Mouse (Mus musculus) neural tube, embryonic 12.5 days (tissue): ENCODE data around the gene Havcr2. TPM values are rescaled to one million over a fixed set of nuclear protein-coding genes. Genes with fewer than 3 reads are reported as not detected.
"Not testable (repeated sequence)": the region's sequence is repeated elsewhere in the genome, so short reads cannot be mapped to it uniquely, and the experiment has no call there.

Experiments used
- ATAC-seq: fragments of 200-750 bp; cut with Nextera tagmentation; 2 replicates; pipeline ENCODE4 v1.8.0; 2017; ENCODE audit warnings: low read depth, mild to moderate bottlenecking, moderate TSS enrichment, moderate library complexity; ENCODE audit not compliant: low FRiP score
- H3K27ac ChIP-seq: fragments of 300-500 bp; sonication (generic); 2 replicates; pipeline ENCODE4 v1.5.1; 2016
- H3K27me3 ChIP-seq: fragments of 300-500 bp; sonication (generic); replicated peaks from 2 replicates; pipeline ENCODE4 v1.6.1; 2016; ENCODE audit warnings: mild to moderate bottlenecking
- H3K36me3 ChIP-seq: fragments of 300-500 bp; sonication (generic); 2 replicates; pipeline ENCODE4 v1.6.1; 2016; ENCODE audit warnings: mild to moderate bottlenecking
- H3K4me1 ChIP-seq: fragments of 300-500 bp; sonication (generic); 2 replicates; pipeline ENCODE4 v1.6.1; 2016
- H3K4me2 ChIP-seq: fragments of 300-500 bp; sonication (generic); replicated peaks from 2 replicates; pipeline ENCODE4 v1.6.1; 2016; ENCODE audit warnings: mild to moderate bottlenecking
- H3K4me3 ChIP-seq: fragments of 300-500 bp; sonication (generic); 2 replicates; pipeline ENCODE4 v1.5.1; 2016
- H3K9ac ChIP-seq: fragments of 300-500 bp; sonication (generic); 2 replicates; pipeline ENCODE4 v1.6.1; 2016; ENCODE audit warnings: mild to moderate bottlenecking
- H3K9me3 ChIP-seq: fragments of 300-500 bp; sonication (generic); 2 replicates; pipeline ENCODE4 v1.6.1; 2016; ENCODE audit warnings: mild to moderate bottlenecking
- WGBS: fragments of 180-500 bp; shearing (Covaris S2); methylation state at CpG from one replicate; pipeline ENCODE4 v1.1.7; 2016; 5-methylcytosine and 5-hydroxymethylcytosine counted together
- polyA plus RNA-seq: library from polyadenylated mRNA; unstranded; fragments of >200 nt; fragmentation: Nextera tagmentation; extraction: Ambion mirVana; gene quantifications from 2 replicates; pipeline ENCODE4 v1.2.1, GENCODE M21; 2016

Gene Havcr2
- polyA plus RNA-seq = 0.11 and 0.19 TPM in 2 replicates

GRCm38 (mm10) chr11:46454453-46455045 is at the start of gene Havcr2:
Havcr2 (plus strand) TSS chr11:46454935.
- H3K9ac ChIP-seq = no peak within 1 kb of the TSS
- H3K4me3 ChIP-seq = no peak within 1 kb of the TSS
- H3K27me3 ChIP-seq = no peaks in the 10 kb centered on the region
- H3K4me2 ChIP-seq = no peak within 1 kb of the TSS
- H3K9me3 ChIP-seq = no peaks in the 10 kb centered on the region
- no peak within 1 kb of the TSS for H3K27ac ChIP-seq
- ATAC-seq = no peak
- no peaks in the 10 kb centered on the region for H3K36me3 ChIP-seq
- 79% methylated on average over 6 of the region's 6 CpGs for WGBS
- H3K4me1 ChIP-seq = no peaks in the 10 kb centered on the region

- 81% methylated on average over 16 of the region's 16 CpGs for WGBS
- Histone ChIP-seq H3K4me2 (no peak overlapping the region), H3K4me1 (no peaks in the 10 kb centered on the region), H3K4me3 (no peak overlapping the region), H3K27ac (no peak overlapping the region), H3K9ac (no peak overlapping the region), H3K36me3 (no peaks in the 10 kb centered on the region), H3K9me3 (no peaks in the 10 kb centered on the region), H3K27me3 (no peaks in the 10 kb centered on the region)
- ATAC-seq = no peak
Observed at GRCm38 (mm10) chr11:46404986-46405385, 49.7 kb upstream of the Havcr2 start.

- Histone ChIP-seq H3K9ac (no peak overlapping the region), H3K27ac (no peak overlapping the region), H3K9me3 (no peaks in the 10 kb centered on the region), H3K4me2 (no peak overlapping the region), H3K36me3 (no peaks in the 10 kb centered on the region), H3K27me3 (no peaks in the 10 kb centered on the region), H3K4me1 (no peaks in the 10 kb centered on the region), H3K4me3 (no peak overlapping the region)
- ATAC-seq = no peak
- 43% methylated on average over 10 of the region's 10 CpGs for WGBS
Observed at GRCm38 (mm10) chr11:46406721-46407120, 48.0 kb upstream of the Havcr2 start.

DNA sequence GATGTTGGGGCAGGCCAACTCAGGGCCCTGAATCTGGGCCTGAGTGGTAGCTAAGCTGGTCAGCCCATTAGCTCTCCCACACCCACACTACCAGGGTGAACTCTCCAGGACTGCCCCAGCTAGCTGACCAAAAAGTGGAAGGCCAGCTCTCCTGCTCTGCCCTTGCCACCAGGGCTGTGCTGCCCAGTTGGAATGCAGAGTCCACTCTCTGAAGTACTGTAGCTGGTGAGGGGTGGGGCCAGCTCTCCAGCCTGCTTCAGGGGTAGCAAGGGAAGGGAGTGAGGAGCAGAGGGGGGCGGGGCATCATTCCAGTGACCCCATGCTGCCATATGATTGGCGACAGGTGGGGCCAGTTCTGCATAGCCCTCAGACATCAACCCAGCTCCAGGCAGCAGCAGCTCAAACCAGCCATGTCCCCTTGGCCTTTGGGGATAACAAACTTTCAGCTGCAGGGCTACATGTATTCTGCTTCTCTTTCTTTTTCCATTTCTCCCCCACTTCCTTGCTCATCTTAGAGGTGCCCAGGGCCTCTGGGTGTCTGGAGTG is 44.6 kb upstream of the Havcr2 start:
- no peaks in the 10 kb centered on the region for H3K4me1 ChIP-seq
- H3K4me2 ChIP-seq = no peak overlapping the region
- 27% methylated on average over 2 of the region's 2 CpGs for WGBS
- no peaks in the 10 kb centered on the region for H3K27me3 ChIP-seq
- no peak overlapping the region for H3K27ac ChIP-seq
- H3K36me3 ChIP-seq = no peaks in the 10 kb centered on the region
- H3K9ac ChIP-seq = no peak overlapping the region
- no peak overlapping the region for H3K4me3 ChIP-seq
- ATAC-seq = no peak
- no peaks in the 10 kb centered on the region for H3K9me3 ChIP-seq

GRCm38 (mm10) chr11:46418438-46418837 is 36.3 kb upstream of the Havcr2 start:
- Histone ChIP-seq H3K9me3 (no peaks in the 10 kb centered on the region), H3K4me3 (no peak overlapping the region), H3K9ac (no peak overlapping the region), H3K4me1 (no peaks in the 10 kb centered on the region), H3K36me3 (no peaks in the 10 kb centered on the region), H3K4me2 (no peak overlapping the region), H3K27me3 (no peaks in the 10 kb centered on the region), H3K27ac (no peak overlapping the region)
- no peak for ATAC-seq
- 62% methylated on average over 1 of the region's 1 CpGs for WGBS

GRCm38 (mm10) chr11:46418860-46419259 is 35.9 kb upstream of the Havcr2 start:
- H3K27me3 ChIP-seq = no peaks in the 10 kb centered on the region
- H3K36me3 ChIP-seq = no peaks in the 10 kb centered on the region
- no peak overlapping the region for H3K4me2 ChIP-seq
- no peak overlapping the region for H3K27ac ChIP-seq
- WGBS = 87% methylated on average over 5 of the region's 5 CpGs
- no peaks in the 10 kb centered on the region for H3K4me1 ChIP-seq
- H3K4me3 ChIP-seq = no peak overlapping the region
- H3K9me3 ChIP-seq = no peaks in the 10 kb centered on the region
- no peak for ATAC-seq
- no peak overlapping the region for H3K9ac ChIP-seq

DNA sequence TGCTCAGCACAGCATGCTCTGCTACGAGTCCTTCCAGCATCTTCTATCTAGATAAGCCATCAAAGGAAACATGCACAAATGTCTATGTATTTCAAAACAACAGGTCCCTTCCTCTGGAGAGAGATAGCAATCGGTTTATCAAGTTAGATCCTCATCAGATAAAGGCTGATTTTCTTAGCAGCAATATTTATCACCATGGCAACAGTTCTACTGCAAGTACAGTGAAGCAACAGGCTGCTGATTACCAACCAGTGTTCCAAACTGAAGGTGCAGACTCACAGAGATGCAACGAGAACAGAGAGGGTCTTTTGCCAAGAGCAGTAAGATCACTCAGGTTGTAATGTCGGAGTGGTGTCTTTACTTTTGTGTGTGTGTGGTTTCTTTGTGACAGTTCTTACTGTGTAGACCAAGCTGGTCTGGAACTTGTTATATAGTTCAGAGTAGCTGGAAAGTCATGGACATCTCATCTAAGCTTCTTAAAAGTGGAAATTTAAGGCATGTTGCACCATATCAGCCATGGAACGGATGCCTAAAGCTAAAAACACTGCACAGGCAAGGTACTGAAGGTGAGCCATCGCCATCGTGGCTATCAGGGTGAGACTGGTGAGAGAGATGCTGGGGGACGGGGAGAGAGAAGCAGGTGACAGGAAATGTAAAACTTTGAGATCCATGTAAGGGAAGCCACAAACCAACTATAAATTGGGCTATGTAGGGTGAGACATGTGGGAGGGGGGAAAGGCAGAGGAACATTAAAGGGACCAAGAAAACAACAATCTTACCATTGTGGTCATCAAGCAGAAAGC is 33.4 kb upstream of the Havcr2 start:
- H3K27me3 ChIP-seq = no peaks in the 10 kb centered on the region
- WGBS = 84% methylated on average over 8 of the region's 8 CpGs
- ATAC-seq = no peak
- no peaks in the 10 kb centered on the region for H3K9me3 ChIP-seq
- H3K36me3 ChIP-seq = no peaks in the 10 kb centered on the region
- H3K4me2 ChIP-seq = no peak overlapping the region
- H3K9ac ChIP-seq = no peak overlapping the region
- no peaks in the 10 kb centered on the region for H3K4me1 ChIP-seq
- no peak overlapping the region for H3K4me3 ChIP-seq
- no peak overlapping the region for H3K27ac ChIP-seq

GRCm38 (mm10) chr11:46428131-46428530 is 26.6 kb upstream of the Havcr2 start:
- not testable (repeated sequence) for H3K4me2 ChIP-seq, H3K4me1 ChIP-seq

DNA sequence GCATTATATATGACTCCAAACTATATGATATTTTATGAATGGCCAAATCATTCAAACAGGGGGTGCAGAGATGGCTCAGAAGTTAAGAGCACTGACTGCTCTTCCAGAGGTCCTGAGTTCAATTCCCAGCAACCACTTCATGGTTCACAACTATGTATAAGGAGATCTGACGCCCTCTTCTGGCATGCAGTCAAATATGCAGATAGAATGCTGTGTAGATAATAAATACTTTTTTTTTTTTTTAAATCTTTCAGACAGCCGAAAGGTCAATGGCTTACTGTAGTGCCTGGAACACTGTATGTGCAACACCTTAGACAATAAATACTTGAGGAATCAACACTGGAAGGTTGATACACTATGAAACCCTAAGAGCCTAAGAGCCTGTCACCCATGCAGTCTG is 24.6 kb upstream of the Havcr2 start:
- H3K9me3 ChIP-seq = no peaks in the 10 kb centered on the region
- H3K4me3 ChIP-seq = no peak overlapping the region
- ATAC-seq = no peak
- H3K4me1 ChIP-seq = no peaks in the 10 kb centered on the region
- WGBS = 82% methylated on average over 2 of the region's 2 CpGs
- no peaks in the 10 kb centered on the region for H3K36me3 ChIP-seq
- no peaks in the 10 kb centered on the region for H3K27me3 ChIP-seq
- no peak overlapping the region for H3K9ac ChIP-seq
- H3K27ac ChIP-seq = no peak overlapping the region
- H3K4me2 ChIP-seq = no peak overlapping the region

More at GRCm38 (mm10) chr11:46428131-46428530, 26.6 kb upstream of the Havcr2 start:
- H3K36me3 ChIP-seq, H3K4me3 ChIP-seq, ATAC-seq, H3K27ac ChIP-seq, H3K9me3 ChIP-seq, H3K9ac ChIP-seq, H3K27me3 ChIP-seq: not testable (repeated sequence)
- WGBS = 47% methylated on average over 4 of the region's 4 CpGs

- Histone ChIP-seq H3K9ac (no peak overlapping the region), H3K9me3 (no peaks in the 10 kb centered on the region), H3K4me1 (peaks cover 2% of the 10 kb centered on the region; the same call in 1 of the 2 replicates), H3K4me3 (no peak overlapping the region), H3K4me2 (no peak overlapping the region), H3K27ac (no peak overlapping the region), H3K36me3 (no peaks in the 10 kb centered on the region), H3K27me3 (no peaks in the 10 kb centered on the region)
- ATAC-seq = peak; percentile 93
- 30% methylated on average over 3 of the region's 3 CpGs for WGBS
Observed at GRCm38 (mm10) chr11:46431129-46431528, 23.6 kb upstream of the Havcr2 start.

DNA sequence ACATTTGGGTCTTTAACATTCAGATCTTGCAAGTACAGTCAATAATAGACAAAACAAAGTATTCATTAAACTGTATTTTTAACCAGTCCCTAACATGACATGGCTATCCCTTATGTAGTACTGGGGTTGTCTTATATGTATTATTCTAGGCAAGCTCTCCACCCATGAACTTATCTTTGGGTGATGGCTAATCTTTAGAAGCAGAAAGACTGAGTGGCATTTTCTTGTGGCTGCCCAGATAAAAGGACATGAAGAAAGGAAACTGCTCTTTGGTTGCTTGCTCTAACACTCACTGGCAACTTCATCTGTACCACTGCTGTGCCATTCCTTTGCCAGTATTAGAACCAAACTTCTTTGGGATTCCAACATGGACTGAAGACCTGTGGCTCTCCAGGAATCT is 19.4 kb upstream of the Havcr2 start:
- Histone ChIP-seq H3K27ac (no peak overlapping the region), H3K9me3 (no peaks in the 10 kb centered on the region), H3K4me3 (no peak overlapping the region), H3K9ac (no peak overlapping the region), H3K27me3 (no peaks in the 10 kb centered on the region), H3K4me1 (peaks cover 8% of the 10 kb centered on the region), H3K36me3 (peaks cover 1% of the 10 kb centered on the region; the same call in 1 of the 2 replicates), H3K4me2 (no peak overlapping the region)
- ATAC-seq = no peak

- under 1% methylated on average over 59 of the region's 59 CpGs for WGBS
- no peaks in the 10 kb centered on the region for H3K27me3 ChIP-seq
- H3K9me3 ChIP-seq = no peaks in the 10 kb centered on the region
- H3K4me3 ChIP-seq = peak within 1 kb of the TSS; percentile 91
- peak within 1 kb of the TSS; percentile 92 for H3K9ac ChIP-seq
- peaks cover 12% of the 10 kb centered on the region; the same call in 1 of the 2 replicates for H3K36me3 ChIP-seq
- peak; percentile 99 for ATAC-seq
- peaks cover 8% of the 10 kb centered on the region for H3K4me1 ChIP-seq
- H3K4me2 ChIP-seq = peak within 1 kb of the TSS; percentile 81
- H3K27ac ChIP-seq = peak within 1 kb of the TSS; percentile 77
Observed at GRCm38 (mm10) chr11:46436760-46437458, 17.8 kb upstream of the Havcr2 start, which contains the start of gene Med7. Med7 (plus strand) TSS chr11:46436925.
